Mouse (Mus musculus) embryonic fibroblast, embryonic 13.5 days (primary cell): ENCODE measurements around the gene Hoxa3.

ENCODE experiments used
- CTCF ChIP-seq: IDR thresholded peaks from 2 replicates; pipeline ENCODE4 v1.5.1; 2011; ENCODE audit warnings: mild to moderate bottlenecking, control low read depth, low read length, moderate library complexity, borderline replicate concordance; ENCODE audit not compliant: insufficient read depth
- POLR2A ChIP-seq: IDR thresholded peaks from 2 replicates; pipeline ENCODE4 v1.6.1; 2011; ENCODE audit warnings: low read depth, mild to moderate bottlenecking, control low read depth, low read length, moderate library complexity

- no peak for TF ChIP-seq CTCF
- TF ChIP-seq POLR2A = no peak
These were observed 46.1 kb upstream of the Hoxa3 start for GRCm38 (mm10) chr6:52259081-52259790.
